ENCODE assay signal across 8 mouse cellular contexts in genomic region chr2:93045129-93045817, GRCm38 (mm10). TPM values are rescaled to one million over a fixed set of nuclear protein-coding genes. Genes with fewer than 3 reads are reported as not detected.
DNase-seq lines count a peak whose midpoint lies in the region; ATAC-seq and TF ChIP-seq lines count a peak whose summit lies in the region.

No protein-coding gene starts in this region.

- peak; percentile 69 for TF ChIP-seq POLR2A in cortical plate, adult 2 months (IDR thresholded peaks at IDR 0.05; ENCODE audit: extremely low read depth, insufficient read depth, low read length)

- ATAC-seq in activated CD4-positive, CD25-positive, alpha-beta regulatory T cell, adult 4 months, result peak; percentile 97
- ATAC-seq in inflammation-experienced regulatory T-cells, adult 6 months, result peak; percentile 97
- peak; percentile 94 for ATAC-seq in megakaryocyte-erythroid progenitor cell, adult 5-6 weeks (replicated peaks; ENCODE audit: low FRiP score, low TSS enrichment, poor library complexity, severe bottlenecking)

- intact Hi-C loops in left cerebral cortex, postnatal 10 days (cut with DNase I), result no loop called here

- peak; percentile 95 for DNase-seq in gastrocnemius, postnatal 10 days
- peak; percentile 93 to 98 for DNase-seq in left cerebral cortex, postnatal 10 days (ENCODE audit: extremely low spot score in 1 of 2, low spot score in 2 of 2)
- DNase-seq in right cerebral cortex, postnatal 25 days, result peak; percentile 97
- DNase-seq in urinary bladder, postnatal 4 days (ENCODE audit: low spot score in 2 of 2), result peak; percentile 93 to 95

- peak overlapping the region; percentile 60 for H3K4me3 ChIP-seq in cortical plate, adult 2 months (ENCODE audit: insufficient read depth, low read length)

- no peak for TF ChIP-seq CTCF in cortical plate, adult 2 months (IDR thresholded peaks at IDR 0.05; ENCODE audit: extremely low read depth, insufficient read depth, low read length)

- 0 out of 2 replicates have a peak, but pooled peaks cover 1% of the 10 kb centered on the region for H3K4me1 ChIP-seq in cortical plate, adult 2 months (ENCODE audit: control insufficient read depth, insufficient read depth, low read length)

- H3K27ac ChIP-seq in cortical plate, adult 2 months (ENCODE audit: insufficient read depth, low read length), result peak overlapping the region; percentile 51; the same call in 1 of the 2 replicates

RNA-seq across cellular contexts. Expression of gene Prdm11, which starts 0.7 kb away (rescaled TPM):
- polyA plus RNA-seq in activated CD4-positive, CD25-positive, alpha-beta regulatory T cell, adult 4 months (2017; shearing (Covaris generic)), result 1 to 10 TPM in 1 of 2 experiments, under 1 TPM in 1; 0.99 to 1.3 TPM
- polyA plus RNA-seq in cortical plate, adult 2 months (2012; rRNA removed), result 7.5 and 7.9 TPM in 2 replicates
- 1 to 10 TPM; 3.2 to 3.4 TPM for total RNA-seq in gastrocnemius, postnatal 10 days (2021)
- polyA plus RNA-seq in inflammation-experienced regulatory T-cells, adult 6 months (2017; shearing (Covaris generic)), result 1 to 10 TPM; 1.1 to 2.8 (median 2.0) TPM
- total RNA-seq in left cerebral cortex, postnatal 10 days (2021), result 10 to 100 TPM; 23.2 to 28.4 TPM
- 9.6 and 24.6 TPM in 2 replicates for total RNA-seq in megakaryocyte-erythroid progenitor cell, adult 5-6 weeks (2014; fragmentation: Nextera tagmentation)
- 5.0 and 6.3 TPM in 2 replicates for total RNA-seq in megakaryocyte-erythroid progenitor cell, adult 5-6 weeks (2017)

Comparison
In these comparisons a context has a peak if more than half of its experiments do, and no peak if none do; other contexts are left out.
1. Peak in every context shown above with its lines: DNase-seq, ATAC-seq, H3K4me3 ChIP-seq and H3K27ac ChIP-seq.